Mouse (Mus musculus) layer of hippocampus, adult 18-20 months (tissue): ENCODE data around the gene Rpl11. TPM values are rescaled to one million over a fixed set of nuclear protein-coding genes. Genes with fewer than 3 reads are reported as not detected.
A peak's percentile ranks its signal among the peaks of the same experiment; 100 is the strongest.
"Not testable (repeated sequence)": the region's sequence is repeated elsewhere in the genome, so short reads cannot be mapped to it uniquely, and the experiment has no call there.

ENCODE experiments used
- DNase-seq, 2 experiments: peaks; one replicate each; pipeline ENCODE4 v3.0.0; 2022; ENCODE audit warnings: low spot score in 2 of 2
- total RNA-seq, 2 experiments: library from RNA; stranded (reverse); gene quantifications; 2 replicates each; pipeline ENCODE4 v1.2.3; 2021

Rpl11 gene
- total RNA-seq, 2 experiments from 2014 or later = 306 to 330 TPM

- DNase-seq = peak in 1 of 2 experiments; percentile 81
These were observed 18.0 kb upstream of the Rpl11 start for GRCm38 (mm10) chr4:136071178-136071714.

GRCm38 (mm10) chr4:136070592-136070991 lies 17.4 kb upstream of the Rpl11 start:
- DNase-seq = no peak

GRCm38 (mm10) chr4:136069954-136070353 lies 16.7 kb upstream of the Rpl11 start:
- peak; percentile 64 to 80 for DNase-seq

GRCm38 (mm10) chr4:136069313-136069712 lies 16.1 kb upstream of the Rpl11 start:
- no peak for DNase-seq

- DNase-seq = no peak
These were observed 9.9 kb upstream of the Rpl11 start for GRCm38 (mm10) chr4:136063143-136063542.

- not testable (repeated sequence) for DNase-seq
These were observed 6.7 kb upstream of the Rpl11 start for GRCm38 (mm10) chr4:136059800-136060488.

- no peak for DNase-seq
These were observed 4.7 kb upstream of the Rpl11 start for GRCm38 (mm10) chr4:136057916-136058315.

GRCm38 (mm10) chr4:136056030-136056429 lies 2.8 kb upstream of the Rpl11 start:
- DNase-seq = no peak

GRCm38 (mm10) chr4:136053843-136054242 lies 615 bp upstream of the Rpl11 start:
- no peak for DNase-seq

GRCm38 (mm10) chr4:136052534-136053246 lies 538 bp downstream of the Rpl11 start:
- DNase-seq = peak in 1 of 2 experiments; percentile 35

GRCm38 (mm10) chr4:136052060-136052459 lies 1.2 kb downstream of the Rpl11 start:
- no peak for DNase-seq

- DNase-seq = no peak
These were observed 3.0 kb downstream of the Rpl11 start for GRCm38 (mm10) chr4:136050226-136050625.

- no peak for DNase-seq
These were observed 4.8 kb downstream of the Rpl11 start for GRCm38 (mm10) chr4:136048291-136049032.

- DNase-seq = no peak
These were observed 5.6 kb downstream of the Rpl11 start for GRCm38 (mm10) chr4:136047626-136048025.

- DNase-seq = no peak
These were observed 6.3 kb downstream of the Rpl11 start for GRCm38 (mm10) chr4:136046888-136047287.

- DNase-seq = no peak
These were observed 8.1 kb downstream of the Rpl11 start for GRCm38 (mm10) chr4:136045091-136045490.

- no peak for DNase-seq
These were observed 9.3 kb downstream of the Rpl11 start for GRCm38 (mm10) chr4:136043784-136044400.

GRCm38 (mm10) chr4:136035078-136035477 lies 18.1 kb downstream of the Rpl11 start:
- no peak for DNase-seq

GRCm38 (mm10) chr4:136033231-136033630 lies 20.0 kb downstream of the Rpl11 start:
- no peak for DNase-seq

- no peak for DNase-seq
These were observed 22.0 kb downstream of the Rpl11 start for GRCm38 (mm10) chr4:136030968-136031909.
